Mouse (Mus musculus): ENCODE data around the gene Rere. TPM values are rescaled to one million over a fixed set of nuclear protein-coding genes. Genes with fewer than 3 reads are reported as not detected.
"Not testable (repeated sequence)": the region's sequence is repeated elsewhere in the genome, so short reads cannot be mapped to it uniquely, and the experiment has no call there.

Gene Rere
- polyA plus RNA-seq, 1 experiment from 2014 or later, result 28.4 TPM

GRCm38 (mm10) chr4:150526269-150526668 lies 244.8 kb downstream of the Rere start:
- Histone ChIP-seq H3K4me1 (replicated peaks) (no peaks in the 10 kb centered on the region), H3K4me2 (replicated peaks) (no peak overlapping the region), H3K36me3 (0 out of 2 replicates have a peak, but pooled peaks cover 6% of the 10 kb centered on the region), H3K27me3 (replicated peaks) (no peaks in the 10 kb centered on the region), H3K9me3 (no peaks in the 10 kb centered on the region), H3K9ac (no peak overlapping the region), H3K4me3 (replicated peaks) (no peak overlapping the region), H3K27ac (no peak overlapping the region)
- no peak for ATAC-seq
- 84% methylated on average over 1 of the region's 1 CpGs for WGBS

- Histone ChIP-seq H3K4me3 (replicated peaks) (no peak overlapping the region), H3K4me1 (replicated peaks) (no peaks in the 10 kb centered on the region), H3K27ac (no peak overlapping the region), H3K27me3 (replicated peaks) (no peaks in the 10 kb centered on the region), H3K9ac (no peak overlapping the region), H3K4me2 (replicated peaks) (no peak overlapping the region), H3K36me3 (0 out of 2 replicates have a peak, but pooled peaks cover 4% of the 10 kb centered on the region), H3K9me3 (no peaks in the 10 kb centered on the region)
- ATAC-seq, result no peak
- 97% methylated on average over 1 of the region's 1 CpGs for WGBS
Measured at GRCm38 (mm10) chr4:150528426-150528825, 247.0 kb downstream of the Rere start.

DNA sequence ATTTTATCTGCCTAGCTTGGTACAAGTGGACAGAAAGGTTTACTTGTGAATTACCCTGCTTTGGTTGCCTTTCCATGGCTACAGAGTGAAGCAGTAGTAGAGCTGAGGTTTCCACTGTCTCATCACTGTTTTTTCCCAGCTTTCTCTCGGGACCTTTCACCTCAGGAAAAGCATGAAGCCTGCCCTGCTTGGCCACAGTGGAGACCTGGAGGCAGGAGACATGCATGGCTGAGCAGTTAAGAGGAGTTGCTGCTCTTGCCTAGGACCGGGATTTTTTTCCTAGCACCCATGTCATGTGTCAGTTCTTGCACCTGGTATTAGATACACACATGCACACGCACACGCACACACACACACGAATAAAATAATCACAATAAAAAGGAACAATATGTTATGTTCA lies 247.4 kb downstream of the Rere start:
- Histone ChIP-seq H3K9me3 (no peaks in the 10 kb centered on the region), H3K4me1 (replicated peaks) (no peaks in the 10 kb centered on the region), H3K36me3 (0 out of 2 replicates have a peak, but pooled peaks cover under 1% of the 10 kb centered on the region), H3K27me3 (replicated peaks) (no peaks in the 10 kb centered on the region), H3K4me3 (replicated peaks) (no peak overlapping the region), H3K9ac (no peak overlapping the region), H3K27ac (no peak overlapping the region), H3K4me2 (replicated peaks) (no peak overlapping the region)
- ATAC-seq, result no peak
- WGBS, result 89% methylated on average over 5 of the region's 5 CpGs

GRCm38 (mm10) chr4:150531869-150532268 lies 250.4 kb downstream of the Rere start:
- Histone ChIP-seq H3K27me3 (replicated peaks) (no peaks in the 10 kb centered on the region), H3K9me3 (no peaks in the 10 kb centered on the region), H3K4me3 (replicated peaks) (no peak overlapping the region), H3K4me1 (replicated peaks) (no peaks in the 10 kb centered on the region), H3K4me2 (replicated peaks) (no peak overlapping the region), H3K27ac (no peak overlapping the region), H3K9ac (no peak overlapping the region), H3K36me3 (0 out of 2 replicates have a peak, but pooled peaks cover 7% of the 10 kb centered on the region)
- no peak for ATAC-seq
- WGBS, result 58% methylated on average over 7 of the region's 7 CpGs

DNA sequence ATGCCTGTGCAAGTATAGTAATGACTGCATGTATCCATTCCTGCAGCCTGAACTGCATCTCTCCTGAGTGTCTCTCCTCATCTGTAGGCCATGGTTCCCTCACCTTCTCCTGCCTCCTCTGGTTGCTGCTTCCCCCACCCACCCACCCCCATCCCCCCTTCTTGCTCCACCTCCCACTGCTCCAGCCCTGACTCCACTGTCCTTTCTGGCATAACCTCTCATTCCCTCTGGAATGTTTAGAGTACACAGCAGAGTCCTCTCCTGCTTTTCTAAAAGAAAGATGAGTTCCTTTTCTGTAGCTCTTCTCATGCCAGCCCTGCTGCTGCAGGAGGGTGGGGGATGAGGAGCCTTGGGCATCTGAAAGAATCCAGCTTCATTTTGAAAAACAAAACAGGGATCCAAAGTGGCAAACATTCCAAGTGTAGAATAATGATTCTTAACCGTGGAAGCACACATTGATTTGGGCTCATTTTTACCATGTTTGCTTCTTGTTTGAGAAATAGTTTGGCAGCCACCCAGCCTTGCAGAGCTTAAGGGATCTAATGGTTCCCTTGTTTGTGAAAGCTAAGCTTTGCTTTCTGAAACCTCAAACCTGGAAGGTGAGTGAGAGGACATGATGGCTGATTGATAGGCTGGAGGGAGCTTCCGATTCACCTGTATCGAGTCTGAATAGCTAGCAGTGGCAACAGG lies 255.5 kb downstream of the Rere start:
- WGBS, result 65% methylated on average over 3 of the region's 3 CpGs
- peaks cover 5% of the 10 kb centered on the region; the same call in 1 of the 2 replicates for H3K4me1 ChIP-seq (replicated peaks)
- peak overlapping the region; percentile 23; the same call in 1 of the 2 replicates for H3K27ac ChIP-seq
- H3K4me3 ChIP-seq (replicated peaks), result no peak overlapping the region
- H3K9me3 ChIP-seq, result no peaks in the 10 kb centered on the region
- 0 out of 2 replicates have a peak, but pooled peaks cover 7% of the 10 kb centered on the region for H3K36me3 ChIP-seq
- 0 out of 2 replicates have a peak, but pooled peaks have one; percentile 25 for ATAC-seq
- no peak overlapping the region for H3K9ac ChIP-seq
- H3K4me2 ChIP-seq (replicated peaks), result no peak overlapping the region
- no peaks in the 10 kb centered on the region for H3K27me3 ChIP-seq (replicated peaks)

- H3K27ac ChIP-seq, result no peak overlapping the region
- no peak overlapping the region for H3K4me3 ChIP-seq (replicated peaks)
- WGBS, result 85% methylated on average over 1 of the region's 1 CpGs
- no peaks in the 10 kb centered on the region for H3K9me3 ChIP-seq
- no peak for ATAC-seq
- no peaks in the 10 kb centered on the region for H3K27me3 ChIP-seq (replicated peaks)
- H3K4me2 ChIP-seq (replicated peaks), result no peak overlapping the region
- peaks cover 12% of the 10 kb centered on the region; the same call in 1 of the 2 replicates for H3K4me1 ChIP-seq (replicated peaks)
- 0 out of 2 replicates have a peak, but pooled peaks cover 7% of the 10 kb centered on the region for H3K36me3 ChIP-seq
- H3K9ac ChIP-seq, result no peak overlapping the region
Measured at GRCm38 (mm10) chr4:150539846-150540245, 258.4 kb downstream of the Rere start.

DNA sequence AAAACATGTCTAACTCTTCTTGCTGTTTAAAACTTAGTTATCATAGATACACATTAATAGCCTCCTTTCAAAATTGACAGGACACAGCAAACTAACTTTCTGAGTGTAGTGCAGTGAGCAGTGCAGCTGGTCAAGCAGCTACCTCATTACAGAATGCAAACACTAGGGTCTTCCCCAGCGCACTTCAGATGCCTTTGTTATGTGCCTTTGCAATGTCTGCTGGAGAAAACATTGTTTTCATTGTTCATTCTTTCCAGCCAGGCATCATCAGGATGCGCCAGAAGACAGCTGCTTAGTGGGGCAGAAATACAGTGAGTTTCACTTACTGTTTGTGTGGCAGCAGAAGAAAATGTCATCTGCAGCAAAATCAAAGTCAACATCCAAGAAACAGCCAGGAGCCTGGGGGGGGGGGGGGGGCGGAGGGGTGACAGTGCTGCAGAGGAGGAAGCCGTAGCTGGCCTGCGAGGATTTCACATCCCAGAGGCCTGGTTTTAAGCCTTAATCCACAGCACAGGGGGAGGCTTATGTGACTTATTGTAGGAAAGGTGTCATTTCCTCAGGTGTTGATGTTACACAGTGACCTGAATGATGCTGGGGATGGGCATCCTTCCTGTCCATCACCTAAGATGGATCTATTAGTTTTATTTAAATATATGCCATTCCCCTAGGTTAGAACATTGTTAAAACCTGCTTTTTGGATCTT lies 259.1 kb downstream of the Rere start:
- Histone ChIP-seq H3K4me3 (replicated peaks) (no peak overlapping the region), H3K36me3 (0 out of 2 replicates have a peak, but pooled peaks cover 4% of the 10 kb centered on the region), H3K9ac (no peak overlapping the region), H3K4me1 (replicated peaks) (peaks cover 15% of the 10 kb centered on the region; the same call in 1 of the 2 replicates), H3K9me3 (no peaks in the 10 kb centered on the region), H3K27me3 (replicated peaks) (no peaks in the 10 kb centered on the region), H3K27ac (no peak overlapping the region), H3K4me2 (replicated peaks) (no peak overlapping the region)
- WGBS, result 64% methylated on average over 5 of the region's 5 CpGs
- no peak for ATAC-seq

- Histone ChIP-seq H3K36me3 (peaks cover 13% of the 10 kb centered on the region; the same call in 1 of the 2 replicates), H3K27me3 (replicated peaks) (no peaks in the 10 kb centered on the region), H3K4me3 (replicated peaks) (no peak overlapping the region), H3K9me3 (no peaks in the 10 kb centered on the region), H3K4me1 (replicated peaks) (peaks cover 10% of the 10 kb centered on the region; the same call in 1 of the 2 replicates), H3K9ac (no peak overlapping the region), H3K4me2 (replicated peaks) (no peak overlapping the region), H3K27ac (no peak overlapping the region)
- WGBS, result 77% methylated on average over 7 of the region's 7 CpGs
- ATAC-seq, result no peak; the same call in none of the 2 replicates
Measured at GRCm38 (mm10) chr4:150544231-150544630, 262.8 kb downstream of the Rere start.

DNA sequence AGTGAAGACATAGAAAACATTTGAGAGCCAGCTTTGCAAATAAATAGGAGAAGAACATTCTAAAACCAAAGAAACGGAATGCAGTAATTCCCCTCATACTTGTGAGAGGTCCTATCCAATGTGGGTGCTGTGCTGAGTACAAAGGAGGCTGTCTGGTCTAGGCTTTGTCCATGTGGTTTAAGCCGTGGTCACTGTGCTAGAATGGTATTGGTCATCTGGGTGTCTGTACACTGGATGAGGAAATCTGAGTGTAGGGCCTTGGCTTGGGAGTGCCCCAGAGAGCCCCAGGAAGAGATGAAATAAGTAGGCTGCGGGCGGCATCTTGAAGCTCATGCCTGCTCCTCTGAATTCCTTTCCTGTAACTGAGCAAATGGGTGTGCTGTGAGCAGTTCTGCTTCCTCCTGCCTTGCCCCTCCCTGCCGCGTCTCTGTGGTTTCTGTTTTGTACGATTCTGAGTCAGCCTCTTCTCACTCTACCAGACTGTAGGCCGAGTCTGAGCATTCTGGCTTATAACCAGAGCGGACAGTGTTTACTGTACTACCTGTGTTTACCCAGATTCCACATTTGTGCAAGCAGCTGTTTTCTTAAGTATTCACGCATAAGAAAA lies 263.3 kb downstream of the Rere start:
- no peak overlapping the region for H3K9ac ChIP-seq
- ATAC-seq, result peak; percentile 77
- H3K4me3 ChIP-seq (replicated peaks), result no peak overlapping the region
- H3K27ac ChIP-seq, result peak overlapping the region; percentile 67
- peak overlapping the region; percentile 46 for H3K4me2 ChIP-seq (replicated peaks)
- whole genome bisulfite sequencing, result 54% methylated on average over 10 of the region's 10 CpGs
- no peaks in the 10 kb centered on the region for H3K27me3 ChIP-seq (replicated peaks)
- no peaks in the 10 kb centered on the region for H3K9me3 ChIP-seq
- peaks cover 10% of the 10 kb centered on the region; the same call in 1 of the 2 replicates for H3K4me1 ChIP-seq (replicated peaks)
- H3K36me3 ChIP-seq, result peaks cover 13% of the 10 kb centered on the region; the same call in 1 of the 2 replicates

GRCm38 (mm10) chr4:150545775-150546174 lies 264.3 kb downstream of the Rere start:
- WGBS, result 90% methylated on average over 7 of the region's 7 CpGs
- H3K9ac ChIP-seq, result no peak overlapping the region
- H3K27me3 ChIP-seq (replicated peaks), result no peaks in the 10 kb centered on the region
- H3K4me3 ChIP-seq (replicated peaks), result no peak overlapping the region
- no peak overlapping the region for H3K4me2 ChIP-seq (replicated peaks)
- peaks cover 10% of the 10 kb centered on the region; the same call in 1 of the 2 replicates for H3K4me1 ChIP-seq (replicated peaks)
- H3K36me3 ChIP-seq, result peaks cover 13% of the 10 kb centered on the region; the same call in 1 of the 2 replicates
- no peak overlapping the region for H3K27ac ChIP-seq
- ATAC-seq, result no peak
- no peaks in the 10 kb centered on the region for H3K9me3 ChIP-seq

GRCm38 (mm10) chr4:150546296-150546695 lies 264.9 kb downstream of the Rere start:
- not testable (repeated sequence) for H3K9me3 ChIP-seq; ATAC-seq; H3K27ac ChIP-seq; H3K27me3 ChIP-seq (replicated peaks); H3K9ac ChIP-seq; H3K4me3 ChIP-seq (replicated peaks); H3K4me2 ChIP-seq (replicated peaks)
- Histone ChIP-seq H3K36me3 (peaks cover 13% of the 10 kb centered on the region; the same call in 1 of the 2 replicates), H3K4me1 (replicated peaks) (peaks cover 12% of the 10 kb centered on the region)
- WGBS, result 96% methylated on average over 4 of the region's 4 CpGs

DNA sequence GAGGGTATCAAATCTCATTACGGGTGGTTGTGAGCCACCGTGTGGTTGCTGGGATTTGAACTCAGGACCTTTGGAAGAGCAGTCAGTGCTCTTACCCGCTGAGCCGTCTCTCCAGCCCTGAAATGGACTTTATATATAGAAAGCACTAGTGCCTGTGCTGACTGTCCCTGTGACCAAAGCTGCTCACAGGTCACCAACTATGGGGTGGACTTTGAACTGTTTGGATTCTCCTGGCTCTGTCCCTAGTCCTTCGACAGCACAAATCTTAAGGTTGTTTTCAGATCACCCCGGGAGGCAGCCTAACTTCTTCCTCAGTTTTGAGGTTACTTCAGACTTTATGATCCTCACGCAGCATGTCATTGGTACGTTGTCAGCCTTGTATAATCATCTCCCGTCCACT lies 267.9 kb downstream of the Rere start:
- Histone ChIP-seq H3K27me3 (replicated peaks) (no peaks in the 10 kb centered on the region), H3K36me3 (peaks cover 13% of the 10 kb centered on the region; the same call in 1 of the 2 replicates), H3K9ac (no peak overlapping the region), H3K9me3 (no peaks in the 10 kb centered on the region), H3K4me3 (replicated peaks) (no peak overlapping the region), H3K4me2 (replicated peaks) (no peak overlapping the region), H3K27ac (no peak overlapping the region), H3K4me1 (replicated peaks) (peaks cover 14% of the 10 kb centered on the region)
- no peak for ATAC-seq
- WGBS, result 82% methylated on average over 9 of the region's 9 CpGs

All from intestine, embryonic 15.5 days (tissue).